Mouse (Mus musculus): Measurements from ENCODE around the gene Stxbp4.

DNA sequence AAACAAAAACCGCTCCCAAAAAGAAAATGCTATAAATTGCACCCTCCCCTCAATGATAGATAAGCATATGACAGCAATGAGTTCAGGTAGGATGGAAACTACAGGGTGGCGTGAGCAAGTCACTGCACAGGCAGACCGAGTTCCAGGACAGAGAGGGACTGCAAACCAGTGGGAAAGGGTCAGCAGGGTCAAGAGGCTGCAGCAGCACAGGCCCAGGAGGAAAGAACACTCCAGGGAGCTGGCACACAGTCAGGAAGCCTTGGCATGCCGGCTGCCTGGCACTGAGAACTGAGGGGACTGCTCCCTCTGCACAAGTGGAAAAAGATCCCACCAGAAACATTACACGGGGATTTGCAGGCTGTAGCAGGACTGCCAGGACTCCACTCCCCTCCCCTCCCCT is 139.4 kb downstream of the Stxbp4 start:
- TF ChIP-seq CTCF (IDR thresholded peaks at IDR 0.05; ENCODE audit: borderline replicate concordance, insufficient read depth, low read length) (no peak), POLR2A (IDR thresholded peaks at IDR 0.05; ENCODE audit: low read depth, low read length) (no peak)

All from embryonic fibroblast, embryonic 13.5 days (primary cell).